Mouse (Mus musculus): Measurements from ENCODE around the gene Iqgap1. TPM values are rescaled to one million over a fixed set of nuclear protein-coding genes. Genes with fewer than 3 reads are reported as not detected.
A peak's percentile ranks its signal among the peaks of the same experiment; 100 is the strongest.

Gene Iqgap1
- polyA plus RNA-seq, 1 experiment from 2014 or later = 15.9 TPM

- H3K4me2 ChIP-seq (ENCODE audit: low read depth, low read length) = peak overlapping the region; percentile 82
- no peaks in the 10 kb centered on the region for H3K9me3 ChIP-seq (replicated peaks; ENCODE audit: control insufficient read depth, low read length)
- no peaks in the 10 kb centered on the region for H3K27me3 ChIP-seq (ENCODE audit: control insufficient read depth, insufficient read depth, low read depth, low read length)
- under 1% methylated on average over 37 of the region's 37 CpGs for WGBS (ENCODE audit: insufficient replicate concordance)
- H3K36me3 ChIP-seq (ENCODE audit: control insufficient read depth, insufficient read depth) = no peaks in the 10 kb centered on the region
- H3K27ac ChIP-seq (ENCODE audit: low read length) = peak overlapping the region; percentile 68
- peak; percentile 64 for ATAC-seq (ENCODE audit: low read depth)
- H3K4me1 ChIP-seq (ENCODE audit: control insufficient read depth, low read depth, low read length) = peaks cover 16% of the 10 kb centered on the region
- peak overlapping the region; percentile 69 for H3K4me3 ChIP-seq (ENCODE audit: low read depth, low read length)
- H3K9ac ChIP-seq (ENCODE audit: low read depth, low read length) = peak overlapping the region; percentile 73
These were observed 23.2 kb downstream of the Iqgap1 start for GRCm38 (mm10) chr7:80802412-80803160.

- no peaks in the 10 kb centered on the region for H3K36me3 ChIP-seq (ENCODE audit: control insufficient read depth, insufficient read depth)
- 67% methylated on average over 5 of the region's 5 CpGs for WGBS (ENCODE audit: insufficient replicate concordance)
- no peak overlapping the region for H3K27ac ChIP-seq (ENCODE audit: low read length)
- H3K27me3 ChIP-seq (ENCODE audit: control insufficient read depth, insufficient read depth, low read depth, low read length) = no peaks in the 10 kb centered on the region
- peaks cover 16% of the 10 kb centered on the region for H3K4me1 ChIP-seq (ENCODE audit: control insufficient read depth, low read depth, low read length)
- H3K4me3 ChIP-seq (ENCODE audit: low read depth, low read length) = no peak overlapping the region
- ATAC-seq (ENCODE audit: low read depth) = no peak
- H3K9ac ChIP-seq (ENCODE audit: low read depth, low read length) = no peak overlapping the region
- no peaks in the 10 kb centered on the region for H3K9me3 ChIP-seq (replicated peaks; ENCODE audit: control insufficient read depth, low read length)
- H3K4me2 ChIP-seq (ENCODE audit: low read depth, low read length) = no peak overlapping the region
These were observed 26.5 kb downstream of the Iqgap1 start for GRCm38 (mm10) chr7:80799307-80799706.

- no peaks in the 10 kb centered on the region for H3K9me3 ChIP-seq (replicated peaks; ENCODE audit: control insufficient read depth, low read length)
- no peaks in the 10 kb centered on the region for H3K27me3 ChIP-seq (ENCODE audit: control insufficient read depth, insufficient read depth, low read depth, low read length)
- WGBS (ENCODE audit: insufficient replicate concordance) = 74% methylated on average over 15 of the region's 15 CpGs
- no peak overlapping the region for H3K4me3 ChIP-seq (ENCODE audit: low read depth, low read length)
- no peak for ATAC-seq (ENCODE audit: low read depth)
- H3K36me3 ChIP-seq (ENCODE audit: control insufficient read depth, insufficient read depth) = no peaks in the 10 kb centered on the region
- H3K27ac ChIP-seq (ENCODE audit: low read length) = no peak overlapping the region
- no peak overlapping the region for H3K9ac ChIP-seq (ENCODE audit: low read depth, low read length)
- H3K4me1 ChIP-seq (ENCODE audit: control insufficient read depth, low read depth, low read length) = peaks cover 2% of the 10 kb centered on the region
- H3K4me2 ChIP-seq (ENCODE audit: low read depth, low read length) = no peak overlapping the region
These were observed 28.8 kb downstream of the Iqgap1 start for GRCm38 (mm10) chr7:80796805-80797567.

GRCm38 (mm10) chr7:80796258-80796657, 29.5 kb downstream of the Iqgap1 start:
- no peak overlapping the region for H3K27ac ChIP-seq (ENCODE audit: low read length)
- H3K27me3 ChIP-seq (ENCODE audit: control insufficient read depth, insufficient read depth, low read depth, low read length) = no peaks in the 10 kb centered on the region
- no peaks in the 10 kb centered on the region for H3K4me1 ChIP-seq (ENCODE audit: control insufficient read depth, low read depth, low read length)
- H3K9me3 ChIP-seq (replicated peaks; ENCODE audit: control insufficient read depth, low read length) = no peaks in the 10 kb centered on the region
- no peak overlapping the region for H3K4me3 ChIP-seq (ENCODE audit: low read depth, low read length)
- no peak overlapping the region for H3K4me2 ChIP-seq (ENCODE audit: low read depth, low read length)
- no peak for ATAC-seq (ENCODE audit: low read depth)
- no peak overlapping the region for H3K9ac ChIP-seq (ENCODE audit: low read depth, low read length)
- no peaks in the 10 kb centered on the region for H3K36me3 ChIP-seq (ENCODE audit: control insufficient read depth, insufficient read depth)
- WGBS (ENCODE audit: insufficient replicate concordance) = 64% methylated on average over 6 of the region's 6 CpGs

- peak; percentile 43; the same call in 1 of the 2 replicates for ATAC-seq (ENCODE audit: low read depth)
- Histone ChIP-seq H3K36me3 (ENCODE audit: control insufficient read depth, insufficient read depth) (no peaks in the 10 kb centered on the region), H3K4me2 (ENCODE audit: low read depth, low read length) (no peak overlapping the region), H3K9me3 (replicated peaks; ENCODE audit: control insufficient read depth, low read length) (no peaks in the 10 kb centered on the region), H3K27me3 (ENCODE audit: control insufficient read depth, insufficient read depth, low read depth, low read length) (no peaks in the 10 kb centered on the region), H3K27ac (ENCODE audit: low read length) (peak overlapping the region; percentile 18; the same call in 1 of the 2 replicates), H3K4me3 (ENCODE audit: low read depth, low read length) (no peak overlapping the region), H3K9ac (ENCODE audit: low read depth, low read length) (no peak overlapping the region), H3K4me1 (ENCODE audit: control insufficient read depth, low read depth, low read length) (peaks cover 8% of the 10 kb centered on the region)
- 46% methylated on average over 5 of the region's 5 CpGs for WGBS (ENCODE audit: insufficient replicate concordance)
These were observed 36.2 kb downstream of the Iqgap1 start for GRCm38 (mm10) chr7:80789534-80789933.

- Histone ChIP-seq H3K4me3 (ENCODE audit: low read depth, low read length) (no peak overlapping the region), H3K9me3 (replicated peaks; ENCODE audit: control insufficient read depth, low read length) (no peaks in the 10 kb centered on the region), H3K4me1 (ENCODE audit: control insufficient read depth, low read depth, low read length) (peaks cover 8% of the 10 kb centered on the region), H3K4me2 (ENCODE audit: low read depth, low read length) (no peak overlapping the region), H3K9ac (ENCODE audit: low read depth, low read length) (no peak overlapping the region), H3K27ac (ENCODE audit: low read length) (no peak overlapping the region), H3K36me3 (ENCODE audit: control insufficient read depth, insufficient read depth) (no peaks in the 10 kb centered on the region), H3K27me3 (ENCODE audit: control insufficient read depth, insufficient read depth, low read depth, low read length) (no peaks in the 10 kb centered on the region)
- 20% methylated on average over 1 of the region's 1 CpGs for WGBS (ENCODE audit: insufficient replicate concordance)
- no peak for ATAC-seq (ENCODE audit: low read depth)
These were observed 36.7 kb downstream of the Iqgap1 start for GRCm38 (mm10) chr7:80789061-80789460.

- no peak overlapping the region for H3K4me2 ChIP-seq (ENCODE audit: low read depth, low read length)
- 67% methylated on average over 7 of the region's 7 CpGs for WGBS (ENCODE audit: insufficient replicate concordance)
- no peak overlapping the region for H3K9ac ChIP-seq (ENCODE audit: low read depth, low read length)
- H3K27ac ChIP-seq (ENCODE audit: low read length) = no peak overlapping the region
- no peak overlapping the region for H3K4me3 ChIP-seq (ENCODE audit: low read depth, low read length)
- H3K9me3 ChIP-seq (replicated peaks; ENCODE audit: control insufficient read depth, low read length) = no peaks in the 10 kb centered on the region
- H3K4me1 ChIP-seq (ENCODE audit: control insufficient read depth, low read depth, low read length) = peaks cover 11% of the 10 kb centered on the region
- ATAC-seq (ENCODE audit: low read depth) = no peak
- H3K36me3 ChIP-seq (ENCODE audit: control insufficient read depth, insufficient read depth) = no peaks in the 10 kb centered on the region
- H3K27me3 ChIP-seq (ENCODE audit: control insufficient read depth, insufficient read depth, low read depth, low read length) = no peaks in the 10 kb centered on the region
These were observed 37.8 kb downstream of the Iqgap1 start for GRCm38 (mm10) chr7:80788002-80788401.

- Histone ChIP-seq H3K4me3 (ENCODE audit: low read depth, low read length) (no peak overlapping the region), H3K9me3 (replicated peaks; ENCODE audit: control insufficient read depth, low read length) (no peaks in the 10 kb centered on the region), H3K27me3 (ENCODE audit: control insufficient read depth, insufficient read depth, low read depth, low read length) (no peaks in the 10 kb centered on the region), H3K9ac (ENCODE audit: low read depth, low read length) (no peak overlapping the region), H3K27ac (ENCODE audit: low read length) (no peak overlapping the region), H3K4me2 (ENCODE audit: low read depth, low read length) (no peak overlapping the region), H3K36me3 (ENCODE audit: control insufficient read depth, insufficient read depth) (no peaks in the 10 kb centered on the region), H3K4me1 (ENCODE audit: control insufficient read depth, low read depth, low read length) (peaks cover 19% of the 10 kb centered on the region)
- WGBS (ENCODE audit: insufficient replicate concordance) = 50% methylated on average over 6 of the region's 6 CpGs
- ATAC-seq (ENCODE audit: low read depth) = no peak
These were observed 39.0 kb downstream of the Iqgap1 start for GRCm38 (mm10) chr7:80786746-80787145.

- H3K4me2 ChIP-seq (ENCODE audit: low read depth, low read length) = no peak overlapping the region
- no peak overlapping the region for H3K9ac ChIP-seq (ENCODE audit: low read depth, low read length)
- H3K4me1 ChIP-seq (ENCODE audit: control insufficient read depth, low read depth, low read length) = peaks cover 26% of the 10 kb centered on the region
- 61% methylated on average over 5 of the region's 5 CpGs for WGBS (ENCODE audit: insufficient replicate concordance)
- no peaks in the 10 kb centered on the region for H3K36me3 ChIP-seq (ENCODE audit: control insufficient read depth, insufficient read depth)
- H3K4me3 ChIP-seq (ENCODE audit: low read depth, low read length) = no peak overlapping the region
- ATAC-seq (ENCODE audit: low read depth) = no peak
- H3K27me3 ChIP-seq (ENCODE audit: control insufficient read depth, insufficient read depth, low read depth, low read length) = no peaks in the 10 kb centered on the region
- H3K27ac ChIP-seq (ENCODE audit: low read length) = 0 out of 2 replicates have a peak overlapping the region, but pooled peaks have one; percentile 22
- no peaks in the 10 kb centered on the region for H3K9me3 ChIP-seq (replicated peaks; ENCODE audit: control insufficient read depth, low read length)
These were observed 41.9 kb downstream of the Iqgap1 start for GRCm38 (mm10) chr7:80783841-80784240.
